Mouse (Mus musculus): ENCODE measurements at regions not wholly inside any gene's neighbourhood (a gene's known extent, or its start where the extent isn't known, plus 50 kb on each side); places are given as distances from the start of the nearest gene placed in this dataset.

- Histone ChIP-seq H3K27me3 (ENCODE audit: control insufficient read depth, insufficient read depth, low read length) (no peaks in the 10 kb centered on the region), H3K4me1 (ENCODE audit: control insufficient read depth, insufficient read depth, low read length) (0 out of 2 replicates have a peak, but pooled peaks cover 3% of the 10 kb centered on the region), H3K36me3 (ENCODE audit: control insufficient read depth, insufficient read depth, low read length) (no peaks in the 10 kb centered on the region), H3K4me2 (no peak overlapping the region), H3K27ac (ENCODE audit: low read depth, low read length) (no peak overlapping the region), H3K9me3 (replicated peaks; ENCODE audit: control insufficient read depth, low read length) (no peaks in the 10 kb centered on the region), H3K9ac (ENCODE audit: low read depth, low read length) (no peak overlapping the region), H3K4me3 (ENCODE audit: low read depth, low read length) (no peak overlapping the region)
- no peak for ATAC-seq (replicated peaks; ENCODE audit: insufficient number of reproducible peaks, low FRiP score, low TSS enrichment)
- WGBS (ENCODE audit: insufficient replicate concordance): 58% methylated on average over 5 of the region's 5 CpGs
Observed at GRCm38 (mm10) chr12:12882931-12883553, 58.7 kb downstream of the Mycn start.

- H3K4me3 ChIP-seq (ENCODE audit: low read depth, low read length): no peak overlapping the region
- WGBS (ENCODE audit: insufficient replicate concordance): 88% methylated on average over 2 of the region's 2 CpGs
- no peak overlapping the region for H3K4me2 ChIP-seq
Observed at GRCm38 (mm10) chr12:12878031-12878430, 63.7 kb downstream of the Mycn start.

DNA sequence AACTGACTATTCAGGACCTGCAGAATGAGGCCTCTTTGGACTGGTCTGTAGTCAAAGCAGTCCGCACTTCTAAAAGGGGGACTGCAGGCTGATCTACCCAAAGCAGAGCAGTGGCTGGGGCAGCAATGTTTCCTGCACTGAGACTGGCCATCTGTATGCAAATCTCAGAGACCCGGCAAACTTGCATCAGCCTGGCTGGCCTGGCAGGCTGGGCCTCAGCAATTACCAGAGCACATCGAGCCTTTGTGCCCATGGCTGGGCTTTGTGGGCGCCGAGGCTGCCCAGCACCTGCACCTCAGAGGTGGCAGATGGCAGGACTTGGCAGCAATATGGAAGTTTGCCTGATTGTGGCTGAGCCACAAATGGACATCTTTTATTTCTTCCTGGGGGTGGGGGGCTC lies 64.2 kb downstream of the Mycn start:
- no peak for ATAC-seq (replicated peaks; ENCODE audit: insufficient number of reproducible peaks, low FRiP score, low TSS enrichment)
- Histone ChIP-seq H3K9ac (ENCODE audit: low read depth, low read length) (no peak overlapping the region), H3K27ac (ENCODE audit: low read depth, low read length) (no peak overlapping the region), H3K36me3 (ENCODE audit: control insufficient read depth, insufficient read depth, low read length) (no peaks in the 10 kb centered on the region), H3K27me3 (ENCODE audit: control insufficient read depth, insufficient read depth, low read length) (no peaks in the 10 kb centered on the region), H3K4me3 (ENCODE audit: low read depth, low read length) (no peak overlapping the region), H3K9me3 (replicated peaks; ENCODE audit: control insufficient read depth, low read length) (no peaks in the 10 kb centered on the region), H3K4me1 (ENCODE audit: control insufficient read depth, insufficient read depth, low read length) (no peaks in the 10 kb centered on the region), H3K4me2 (no peak overlapping the region)
- WGBS (ENCODE audit: insufficient replicate concordance): 71% methylated on average over 5 of the region's 5 CpGs

More at GRCm38 (mm10) chr12:12878031-12878430, 63.7 kb downstream of the Mycn start:
- no peak for ATAC-seq (replicated peaks; ENCODE audit: insufficient number of reproducible peaks, low FRiP score, low TSS enrichment)
- no peak overlapping the region for H3K27ac ChIP-seq (ENCODE audit: low read depth, low read length)
- H3K4me1 ChIP-seq (ENCODE audit: control insufficient read depth, insufficient read depth, low read length): 0 out of 2 replicates have a peak, but pooled peaks cover 3% of the 10 kb centered on the region
- no peaks in the 10 kb centered on the region for H3K27me3 ChIP-seq (ENCODE audit: control insufficient read depth, insufficient read depth, low read length)
- H3K9ac ChIP-seq (ENCODE audit: low read depth, low read length): no peak overlapping the region
- no peaks in the 10 kb centered on the region for H3K9me3 ChIP-seq (replicated peaks; ENCODE audit: control insufficient read depth, low read length)
- H3K36me3 ChIP-seq (ENCODE audit: control insufficient read depth, insufficient read depth, low read length): no peaks in the 10 kb centered on the region

- Histone ChIP-seq H3K27ac (ENCODE audit: low read depth, low read length) (no peak overlapping the region), H3K9ac (ENCODE audit: low read depth, low read length) (no peak overlapping the region), H3K4me2 (no peak overlapping the region), H3K4me1 (ENCODE audit: control insufficient read depth, insufficient read depth, low read length) (no peaks in the 10 kb centered on the region), H3K9me3 (replicated peaks; ENCODE audit: control insufficient read depth, low read length) (no peaks in the 10 kb centered on the region), H3K27me3 (ENCODE audit: control insufficient read depth, insufficient read depth, low read length) (no peaks in the 10 kb centered on the region), H3K4me3 (ENCODE audit: low read depth, low read length) (no peak overlapping the region), H3K36me3 (ENCODE audit: control insufficient read depth, insufficient read depth, low read length) (no peaks in the 10 kb centered on the region)
- no peak for ATAC-seq (replicated peaks; ENCODE audit: insufficient number of reproducible peaks, low FRiP score, low TSS enrichment)
- 71% methylated on average over 12 of the region's 12 CpGs for WGBS (ENCODE audit: insufficient replicate concordance)
Observed at GRCm38 (mm10) chr12:12875976-12876745, 65.6 kb downstream of the Mycn start.

DNA sequence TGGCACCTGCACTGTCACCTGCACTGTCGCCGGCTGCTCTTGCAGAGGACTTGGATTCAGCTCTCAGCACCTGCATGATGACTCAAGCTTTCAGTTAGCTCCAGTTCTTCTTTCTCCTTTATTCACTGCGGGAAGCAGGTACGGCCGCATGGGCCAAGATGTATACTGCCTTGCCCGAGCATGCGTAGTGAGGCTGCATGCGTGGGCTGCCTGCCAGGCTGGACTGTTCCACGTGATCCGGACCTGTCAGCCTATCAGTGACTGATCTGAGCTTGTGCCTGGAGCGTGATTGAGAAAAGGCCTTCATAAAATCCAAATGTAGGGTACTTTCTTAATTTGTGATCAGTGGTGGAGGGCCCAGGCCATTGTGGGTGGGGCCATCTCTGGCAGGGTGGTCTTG lies 68.2 kb downstream of the Mycn start:
- Histone ChIP-seq H3K36me3 (ENCODE audit: control insufficient read depth, insufficient read depth, low read length) (no peaks in the 10 kb centered on the region), H3K27me3 (ENCODE audit: control insufficient read depth, insufficient read depth, low read length) (no peaks in the 10 kb centered on the region), H3K4me3 (ENCODE audit: low read depth, low read length) (no peak overlapping the region), H3K4me2 (no peak overlapping the region), H3K9ac (ENCODE audit: low read depth, low read length) (no peak overlapping the region), H3K9me3 (replicated peaks; ENCODE audit: control insufficient read depth, low read length) (no peaks in the 10 kb centered on the region), H3K27ac (ENCODE audit: low read depth, low read length) (no peak overlapping the region), H3K4me1 (ENCODE audit: control insufficient read depth, insufficient read depth, low read length) (no peaks in the 10 kb centered on the region)
- 88% methylated on average over 11 of the region's 11 CpGs for WGBS (ENCODE audit: insufficient replicate concordance)
- ATAC-seq (replicated peaks; ENCODE audit: insufficient number of reproducible peaks, low FRiP score, low TSS enrichment): no peak

DNA sequence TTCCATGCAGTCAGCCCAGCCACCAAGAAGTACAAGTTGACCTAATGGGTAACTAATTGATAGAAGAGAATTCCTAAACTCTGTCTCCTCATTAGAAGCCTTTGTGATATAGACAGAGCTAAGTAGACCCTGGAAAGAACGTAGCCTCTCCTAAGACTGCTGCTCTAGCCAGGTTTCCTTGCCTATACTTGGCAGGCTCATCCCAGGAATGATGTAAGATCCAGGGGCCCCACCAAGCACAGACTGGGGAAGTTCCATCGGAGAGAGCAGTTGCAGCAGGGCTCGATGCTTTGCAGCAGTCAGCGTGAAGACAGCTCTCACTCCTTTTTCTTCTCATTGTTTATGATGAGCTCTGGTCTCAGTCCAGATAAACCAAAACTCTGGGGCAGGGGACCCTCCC lies 68.7 kb downstream of the Mycn start:
- WGBS (ENCODE audit: insufficient replicate concordance): 58% methylated on average over 4 of the region's 4 CpGs
- Histone ChIP-seq H3K4me3 (ENCODE audit: low read depth, low read length) (no peak overlapping the region), H3K9me3 (replicated peaks; ENCODE audit: control insufficient read depth, low read length) (no peaks in the 10 kb centered on the region), H3K9ac (ENCODE audit: low read depth, low read length) (no peak overlapping the region), H3K27ac (ENCODE audit: low read depth, low read length) (no peak overlapping the region), H3K4me2 (no peak overlapping the region), H3K27me3 (ENCODE audit: control insufficient read depth, insufficient read depth, low read length) (no peaks in the 10 kb centered on the region), H3K4me1 (ENCODE audit: control insufficient read depth, insufficient read depth, low read length) (no peaks in the 10 kb centered on the region), H3K36me3 (ENCODE audit: control insufficient read depth, insufficient read depth, low read length) (no peaks in the 10 kb centered on the region)
- ATAC-seq (replicated peaks; ENCODE audit: insufficient number of reproducible peaks, low FRiP score, low TSS enrichment): no peak

DNA sequence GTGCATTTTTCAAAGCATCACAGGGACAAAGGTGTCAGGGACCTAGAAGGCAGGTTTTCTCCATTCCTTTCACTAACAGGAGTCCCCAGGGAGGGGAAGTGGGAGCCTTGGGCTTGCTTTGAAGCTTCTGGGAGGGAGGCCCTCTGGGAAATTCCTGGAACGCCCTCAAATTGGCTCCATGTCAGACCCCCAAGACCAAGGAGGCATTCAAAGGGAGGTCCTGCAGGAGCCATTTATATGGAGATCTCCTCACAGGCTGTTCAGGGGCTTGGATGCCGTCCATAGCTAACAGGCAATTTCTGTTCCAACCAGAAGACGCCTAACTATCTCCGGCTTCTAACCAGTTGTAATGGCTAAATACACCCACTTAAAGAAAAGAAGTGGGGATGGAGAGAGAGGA lies 70.4 kb downstream of the Mycn start:
- no peaks in the 10 kb centered on the region for H3K36me3 ChIP-seq (ENCODE audit: control insufficient read depth, insufficient read depth, low read length)
- H3K27me3 ChIP-seq (ENCODE audit: control insufficient read depth, insufficient read depth, low read length): no peaks in the 10 kb centered on the region
- H3K4me3 ChIP-seq (ENCODE audit: low read depth, low read length): no peak overlapping the region
- WGBS (ENCODE audit: insufficient replicate concordance): 70% methylated on average over 4 of the region's 4 CpGs
- H3K9ac ChIP-seq (ENCODE audit: low read depth, low read length): no peak overlapping the region
- peaks cover under 1% of the 10 kb centered on the region; the same call in 1 of the 2 replicates for H3K4me1 ChIP-seq (ENCODE audit: control insufficient read depth, insufficient read depth, low read length)
- H3K9me3 ChIP-seq (replicated peaks; ENCODE audit: control insufficient read depth, low read length): no peaks in the 10 kb centered on the region
- no peak for ATAC-seq (replicated peaks; ENCODE audit: insufficient number of reproducible peaks, low FRiP score, low TSS enrichment)
- H3K27ac ChIP-seq (ENCODE audit: low read depth, low read length): no peak overlapping the region
- no peak overlapping the region for H3K4me2 ChIP-seq

DNA sequence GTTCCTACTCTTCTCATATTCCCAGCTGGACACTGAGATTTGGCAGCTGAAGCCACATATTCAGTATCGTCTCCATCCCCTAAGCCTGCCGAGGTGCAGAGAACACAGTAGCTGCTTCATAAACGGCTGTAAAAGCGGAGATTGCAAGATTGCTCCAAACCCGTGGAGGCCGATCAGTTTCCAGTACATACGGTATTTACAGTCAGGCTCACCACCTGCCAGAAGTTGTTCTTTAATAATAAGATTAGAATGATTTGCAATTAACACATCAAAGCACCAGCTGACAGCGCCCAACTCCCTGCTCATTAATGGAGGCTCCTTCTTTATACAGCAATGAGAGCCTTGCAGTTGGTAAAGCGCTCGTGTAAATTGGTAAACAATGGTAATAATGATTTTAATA lies 75.1 kb downstream of the Mycn start:
- Histone ChIP-seq H3K9ac (ENCODE audit: low read depth, low read length) (no peak overlapping the region), H3K27ac (ENCODE audit: low read depth, low read length) (no peak overlapping the region), H3K4me3 (ENCODE audit: low read depth, low read length) (no peak overlapping the region), H3K4me2 (no peak overlapping the region), H3K27me3 (ENCODE audit: control insufficient read depth, insufficient read depth, low read length) (no peaks in the 10 kb centered on the region), H3K4me1 (ENCODE audit: control insufficient read depth, insufficient read depth, low read length) (peaks cover 3% of the 10 kb centered on the region; the same call in 1 of the 2 replicates), H3K36me3 (ENCODE audit: control insufficient read depth, insufficient read depth, low read length) (no peaks in the 10 kb centered on the region), H3K9me3 (replicated peaks; ENCODE audit: control insufficient read depth, low read length) (no peaks in the 10 kb centered on the region)
- WGBS (ENCODE audit: insufficient replicate concordance): 61% methylated on average over 10 of the region's 10 CpGs
- no peak for ATAC-seq (replicated peaks; ENCODE audit: insufficient number of reproducible peaks, low FRiP score, low TSS enrichment)

GRCm38 (mm10) chr12:12850681-12851080 lies 91.0 kb downstream of the Mycn start:
- Histone ChIP-seq H3K27me3 (ENCODE audit: control insufficient read depth, insufficient read depth, low read length) (no peaks in the 10 kb centered on the region), H3K36me3 (ENCODE audit: control insufficient read depth, insufficient read depth, low read length) (no peaks in the 10 kb centered on the region), H3K27ac (ENCODE audit: low read depth, low read length) (no peak overlapping the region), H3K4me1 (ENCODE audit: control insufficient read depth, insufficient read depth, low read length) (no peaks in the 10 kb centered on the region), H3K4me2 (no peak overlapping the region), H3K4me3 (ENCODE audit: low read depth, low read length) (no peak overlapping the region), H3K9me3 (replicated peaks; ENCODE audit: control insufficient read depth, low read length) (no peaks in the 10 kb centered on the region), H3K9ac (ENCODE audit: low read depth, low read length) (no peak overlapping the region)
- ATAC-seq (replicated peaks; ENCODE audit: insufficient number of reproducible peaks, low FRiP score, low TSS enrichment): no peak
- 31% methylated on average over 2 of the region's 2 CpGs for WGBS (ENCODE audit: insufficient replicate concordance)
